Mouse (Mus musculus) induced T-regulatory cell, adult 2 months (primary cell): ENCODE measurements around the gene Adamts16.
"Not testable (repeated sequence)": the region's sequence is repeated elsewhere in the genome, so short reads cannot be mapped to it uniquely, and the experiment has no call there.

ENCODE experiments used
- DNase-seq: peaks from one replicate; pipeline ENCODE4 v3.0.0-alpha.2; 2012; ENCODE audit warnings: low read depth

Adamts16 gene

DNA sequence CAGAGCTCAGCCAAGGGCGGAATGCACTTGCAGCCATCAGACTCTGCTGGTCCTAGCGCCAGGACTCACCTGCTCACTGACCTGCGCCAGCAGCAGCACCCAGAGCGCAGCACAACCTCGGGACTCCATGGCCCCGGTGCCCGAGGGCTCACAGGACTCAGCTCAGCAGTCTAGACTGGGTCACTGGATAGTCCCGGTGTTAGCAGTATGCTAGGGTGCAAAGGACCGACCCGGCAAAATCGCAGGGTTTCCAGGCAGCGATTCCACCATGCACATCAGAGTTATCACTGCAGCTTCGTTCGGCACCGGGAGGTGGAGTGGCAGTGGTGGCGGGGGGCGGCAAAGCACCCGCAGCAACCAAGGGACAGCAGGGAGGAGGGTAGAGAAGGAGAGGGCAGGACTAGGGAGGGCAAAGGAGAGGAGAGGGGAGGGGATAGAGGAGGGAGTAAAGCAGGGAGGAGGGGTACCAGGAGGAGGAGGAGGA, at the start of gene Adamts16:
Gene Adamts16 (minus strand): TSS at position 391 of the 484 bp plus-strand sequence.
- no peak for DNase-seq

DNA sequence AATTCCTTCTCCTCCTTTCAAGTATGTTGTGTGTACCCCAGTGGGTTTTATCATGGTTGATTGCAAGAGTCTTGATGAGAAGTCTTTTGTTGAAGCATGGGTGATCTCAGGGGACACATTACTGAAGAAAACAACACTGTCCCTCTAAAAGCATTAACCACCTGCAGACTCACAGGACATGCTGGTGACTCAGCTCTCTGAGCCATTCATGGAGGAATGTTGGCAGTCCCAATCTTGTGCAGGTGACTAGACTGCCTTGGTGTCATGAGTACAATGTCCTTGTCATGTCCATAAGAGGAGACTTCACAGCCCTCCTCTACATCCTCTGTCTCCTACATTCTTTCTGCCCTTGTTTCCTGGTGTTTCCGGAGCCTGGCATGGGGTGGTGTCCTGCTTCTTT, 45.5 kb upstream of the Adamts16 start:
- DNase-seq: no peak

DNA sequence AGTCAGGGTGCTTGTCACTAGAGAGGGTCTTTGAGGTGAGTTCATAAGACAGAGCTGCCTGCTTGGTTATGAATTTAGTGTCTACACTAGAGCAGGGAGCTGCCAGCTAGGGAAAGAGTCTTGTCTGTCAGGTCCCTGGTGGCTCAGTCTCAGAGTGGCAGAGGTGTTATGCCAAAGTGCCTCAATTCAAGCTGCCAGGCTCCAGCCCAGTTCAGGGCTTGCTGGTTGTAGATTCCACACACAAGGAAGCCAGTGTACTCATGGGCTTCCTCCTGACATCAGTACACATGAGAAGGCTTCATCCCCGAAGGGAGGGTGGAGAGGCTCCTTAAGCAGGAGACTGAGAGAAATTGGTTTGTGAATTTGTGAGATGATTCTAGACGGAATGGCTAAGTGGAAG, 43.4 kb upstream of the Adamts16 start:
- no peak for DNase-seq

DNA sequence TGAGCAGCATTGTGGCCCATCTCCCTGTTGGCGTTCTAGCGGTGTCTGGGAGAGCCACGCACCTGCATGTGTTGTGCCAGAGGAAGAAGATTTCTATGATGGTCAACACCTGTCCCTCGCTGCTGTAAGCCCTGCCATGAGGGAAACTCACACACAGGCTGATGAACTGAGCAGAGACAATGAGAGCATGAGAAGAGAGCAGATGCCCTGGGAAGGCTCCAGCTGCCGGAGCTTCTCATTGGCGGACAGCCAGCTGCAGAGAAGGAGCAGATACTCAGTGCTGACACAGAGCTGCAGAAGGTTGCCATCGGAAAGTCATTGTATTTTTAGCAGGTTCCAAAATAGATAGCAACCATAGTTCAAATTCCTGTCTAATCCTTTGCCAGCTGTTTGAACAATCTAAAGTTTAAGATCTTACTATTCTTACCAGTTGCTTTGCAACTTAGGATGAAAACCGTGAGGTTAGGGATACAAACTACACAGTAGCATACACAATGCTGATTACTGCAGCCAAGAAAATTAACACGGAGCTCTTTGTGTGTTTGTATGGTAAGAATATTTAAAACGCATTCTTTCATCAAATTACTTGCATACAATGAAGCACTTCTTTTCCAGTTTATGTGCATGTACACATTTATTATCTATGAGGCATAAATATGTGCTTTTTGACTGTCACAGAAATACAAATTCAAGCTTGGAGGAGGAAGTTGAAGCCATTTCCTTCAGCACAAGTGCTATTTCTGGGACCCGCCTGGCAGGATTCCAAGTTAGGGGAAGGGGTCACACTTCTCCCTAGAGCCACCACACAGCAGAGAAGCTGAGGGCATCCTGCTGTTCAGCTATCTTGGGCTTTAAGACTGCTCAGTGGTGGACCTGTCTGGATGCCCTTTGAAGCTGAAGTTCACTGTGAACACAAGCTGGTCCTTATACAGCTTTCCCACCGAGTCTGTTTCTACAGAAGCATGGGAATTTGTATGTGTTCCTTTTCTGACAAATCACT, 42.6 kb upstream of the Adamts16 start:
- no peak for DNase-seq

DNA sequence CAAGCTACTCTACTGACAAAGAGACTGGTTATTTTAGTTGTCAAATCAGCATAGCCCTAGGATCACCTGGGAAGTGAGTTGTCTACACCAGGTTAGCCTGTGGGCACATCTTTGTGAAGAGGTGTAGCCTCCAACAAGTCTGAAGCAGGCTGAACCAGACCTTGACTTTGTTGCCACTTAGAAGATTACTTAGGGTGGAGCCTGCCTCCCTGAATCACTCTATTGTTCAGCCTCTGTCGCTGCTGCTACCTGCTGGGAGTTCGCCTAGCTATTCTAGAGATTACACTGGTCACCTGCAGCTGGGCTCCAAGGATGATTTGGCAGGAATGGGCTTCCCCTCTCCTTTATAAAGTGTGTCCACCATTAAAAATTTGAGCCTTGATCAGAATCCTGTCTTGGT, 38.4 kb upstream of the Adamts16 start:
- not testable (repeated sequence) for DNase-seq

DNA sequence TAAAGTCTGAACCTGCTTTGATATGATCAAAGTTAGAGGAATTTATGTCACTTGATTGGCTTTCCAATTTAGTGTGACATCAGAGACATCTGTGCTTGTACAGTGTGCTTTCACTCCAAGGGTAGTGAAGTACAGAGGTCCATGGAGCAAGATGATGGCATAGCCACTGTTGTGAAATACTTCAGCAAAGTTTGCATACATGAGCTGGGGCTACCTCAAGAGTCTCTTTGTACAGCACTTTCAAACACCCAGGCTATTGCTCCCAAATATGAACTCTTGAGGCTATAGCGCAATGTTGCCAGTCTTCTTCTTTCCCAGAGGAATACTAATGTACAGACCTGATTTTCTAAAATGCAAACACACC, 35.9 kb upstream of the Adamts16 start:
- DNase-seq: no peak

DNA sequence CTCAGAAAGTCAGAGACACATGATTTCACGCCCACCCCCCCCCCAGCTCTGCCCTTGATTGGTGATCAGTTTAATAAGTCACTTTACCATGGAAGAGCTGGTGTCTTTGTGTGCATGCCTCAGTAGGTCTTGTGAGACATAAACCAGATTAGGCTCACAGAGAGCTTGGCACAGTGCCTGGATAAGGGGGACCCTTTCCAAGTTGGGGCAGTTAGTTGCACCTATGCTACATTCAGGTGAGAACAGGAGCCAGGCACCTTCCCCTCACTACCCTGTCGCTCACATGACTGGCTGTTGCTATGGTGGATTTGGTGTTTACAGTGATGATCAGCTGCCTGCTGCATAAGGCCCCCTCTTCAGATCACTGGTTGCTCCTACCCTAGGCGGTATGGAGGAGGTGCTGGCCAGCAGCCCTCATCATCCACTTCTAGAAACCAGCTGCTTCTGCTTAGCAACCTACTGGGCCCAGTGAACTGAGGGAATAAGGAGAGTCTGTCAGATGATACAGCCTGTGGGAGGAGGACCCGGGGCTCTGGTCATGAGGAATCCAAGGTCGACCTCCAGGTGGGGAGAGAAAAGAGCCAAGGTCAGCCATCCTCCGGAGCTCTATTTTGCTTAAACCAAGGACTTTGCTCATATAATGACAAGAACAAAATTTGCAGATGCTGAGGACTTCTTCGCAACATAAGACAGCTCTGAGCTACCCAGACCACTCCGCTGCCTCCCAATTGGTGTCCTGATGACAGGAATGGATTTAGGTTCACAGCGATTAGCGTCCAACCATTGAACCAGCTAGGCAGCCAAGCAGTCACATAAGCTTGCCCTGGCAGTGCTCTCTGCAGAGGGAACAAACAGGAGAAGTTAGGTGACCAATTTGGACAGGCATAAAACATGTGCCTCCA, 35.3 kb upstream of the Adamts16 start:
- DNase-seq: no peak

DNA sequence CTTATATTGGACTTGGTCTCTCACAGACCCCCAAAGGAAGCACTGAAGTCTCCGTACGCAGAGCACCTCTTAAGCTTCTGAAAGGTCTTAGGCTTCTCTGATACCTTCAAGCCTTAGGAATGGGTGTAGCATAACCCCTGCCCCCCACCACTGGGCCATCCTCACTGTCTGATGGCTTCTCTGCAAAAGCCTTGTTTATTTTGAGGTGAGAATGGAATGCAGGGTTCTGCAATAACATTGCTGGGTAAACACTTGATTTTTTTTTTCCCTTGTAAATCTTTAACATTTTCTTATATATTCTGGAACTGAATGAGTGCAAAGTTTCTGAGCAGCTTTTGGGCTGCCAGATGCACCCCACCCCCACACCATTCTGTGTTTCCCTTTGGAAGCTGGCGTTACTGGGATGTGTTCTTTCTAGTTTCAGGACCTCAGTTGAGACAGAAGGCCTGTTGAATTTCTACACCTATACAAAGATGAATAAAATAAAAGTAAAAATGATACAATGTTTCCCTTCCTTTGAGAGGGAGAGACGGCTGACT, 33.9 kb upstream of the Adamts16 start:
- no peak for DNase-seq

DNA sequence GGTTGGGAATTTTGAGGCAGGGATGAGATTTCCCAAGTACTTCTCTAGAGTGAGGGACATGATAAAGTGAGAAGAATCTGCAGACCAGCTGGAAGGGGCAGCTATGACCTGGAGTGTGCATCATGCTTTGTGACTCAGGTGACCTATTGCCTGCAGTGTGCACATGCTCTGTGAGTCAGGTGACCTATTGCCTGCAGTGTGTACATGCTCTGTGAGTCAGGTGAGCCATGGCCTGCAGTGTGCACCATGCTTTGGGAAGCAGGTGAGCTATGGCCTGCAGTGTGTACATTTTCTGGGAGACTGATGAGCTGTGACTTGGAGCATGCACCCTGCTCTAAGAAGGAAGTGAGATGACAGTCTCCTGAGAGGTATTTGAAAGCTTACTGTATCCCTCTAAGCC, 33.1 kb upstream of the Adamts16 start:
- no peak for DNase-seq

DNA sequence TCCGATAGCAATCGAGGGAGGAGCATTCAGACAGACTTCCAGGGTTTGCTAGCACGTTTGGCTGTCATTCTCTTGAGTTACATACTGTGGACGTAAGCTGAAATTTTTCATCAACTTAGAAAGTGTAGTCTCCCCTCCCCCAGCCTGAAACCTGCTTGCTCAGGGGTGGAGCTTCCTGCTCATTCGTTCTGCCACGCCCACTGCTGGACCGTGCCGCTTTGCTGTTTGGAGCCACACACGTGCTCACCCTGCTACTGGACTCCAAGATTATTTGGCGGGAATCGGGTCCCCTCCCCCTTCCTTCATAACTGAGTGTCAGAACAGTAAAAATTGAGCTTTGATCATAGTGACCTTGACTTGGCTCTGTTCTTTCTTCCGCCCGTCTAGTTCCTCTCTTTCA, 32.2 kb upstream of the Adamts16 start:
- DNase-seq: not testable (repeated sequence)

DNA sequence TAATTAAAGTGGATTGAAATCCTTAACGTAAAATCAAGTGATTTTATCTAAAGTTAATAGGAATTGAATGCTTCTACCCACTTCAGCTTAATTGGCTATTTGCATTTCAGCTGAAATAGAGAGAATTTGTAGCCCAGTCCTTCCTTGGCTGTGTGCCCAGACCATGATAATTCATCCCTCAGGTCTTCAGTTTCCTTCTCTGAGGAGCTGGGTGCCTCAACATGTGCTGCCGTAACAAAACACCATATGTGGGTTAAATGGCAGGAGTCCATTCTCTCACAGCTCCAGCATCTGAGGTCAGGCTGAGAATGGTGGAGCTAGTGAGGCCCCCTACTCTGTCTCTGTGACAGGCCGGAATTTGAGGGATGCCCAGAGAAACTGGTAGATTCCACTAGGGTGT, 29.4 kb upstream of the Adamts16 start:
- no peak for DNase-seq

DNA sequence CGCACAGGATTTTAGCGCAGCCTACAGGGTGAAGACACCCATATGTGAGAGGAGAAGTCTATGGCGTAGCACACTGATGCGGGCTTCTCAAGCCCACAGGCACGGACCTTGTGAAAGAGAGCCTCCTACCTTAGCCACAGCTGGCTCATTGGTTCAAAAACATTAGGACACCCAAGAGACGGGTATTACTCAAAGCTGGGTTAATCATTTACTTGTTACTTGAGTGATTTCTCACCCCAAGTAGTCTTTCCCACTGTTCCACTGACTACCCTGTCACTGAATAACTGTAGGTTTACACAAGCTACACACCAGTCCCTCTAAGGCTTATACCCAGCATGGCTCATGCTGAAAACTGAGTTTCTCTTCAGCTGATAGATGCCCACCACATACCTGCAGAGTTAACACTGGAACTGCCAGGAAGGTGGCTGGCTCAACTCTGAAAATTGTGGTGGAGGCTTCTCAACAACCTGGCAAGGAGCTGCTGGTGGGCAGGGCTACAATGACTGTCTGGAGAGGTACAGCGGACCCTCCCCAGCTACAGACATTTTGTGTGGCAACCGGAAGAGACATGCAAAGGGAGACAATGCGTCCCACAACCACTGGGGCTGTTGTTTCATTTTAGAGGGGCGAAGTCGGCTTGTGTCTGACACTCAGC, 25.5 kb upstream of the Adamts16 start:
- no peak for DNase-seq

DNA sequence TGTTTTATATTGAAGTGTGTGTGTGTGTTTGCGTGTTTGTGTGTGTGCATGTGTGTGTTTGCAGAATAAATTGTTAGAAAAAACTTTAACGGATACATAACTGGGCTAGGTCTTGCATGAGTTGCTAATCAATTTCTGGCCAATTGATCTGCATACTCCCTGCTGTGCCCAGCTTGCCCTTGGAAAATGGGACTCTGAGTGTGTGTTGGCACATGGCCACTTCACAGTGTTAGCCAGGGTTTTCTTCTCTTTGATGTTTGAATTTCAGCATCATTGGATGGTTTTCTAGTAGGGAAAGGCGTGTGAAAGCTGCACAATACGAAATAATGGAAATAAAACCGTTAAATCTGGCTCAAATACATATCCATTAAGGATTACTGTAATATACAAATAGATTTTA, 24.3 kb upstream of the Adamts16 start:
- DNase-seq: no peak

DNA sequence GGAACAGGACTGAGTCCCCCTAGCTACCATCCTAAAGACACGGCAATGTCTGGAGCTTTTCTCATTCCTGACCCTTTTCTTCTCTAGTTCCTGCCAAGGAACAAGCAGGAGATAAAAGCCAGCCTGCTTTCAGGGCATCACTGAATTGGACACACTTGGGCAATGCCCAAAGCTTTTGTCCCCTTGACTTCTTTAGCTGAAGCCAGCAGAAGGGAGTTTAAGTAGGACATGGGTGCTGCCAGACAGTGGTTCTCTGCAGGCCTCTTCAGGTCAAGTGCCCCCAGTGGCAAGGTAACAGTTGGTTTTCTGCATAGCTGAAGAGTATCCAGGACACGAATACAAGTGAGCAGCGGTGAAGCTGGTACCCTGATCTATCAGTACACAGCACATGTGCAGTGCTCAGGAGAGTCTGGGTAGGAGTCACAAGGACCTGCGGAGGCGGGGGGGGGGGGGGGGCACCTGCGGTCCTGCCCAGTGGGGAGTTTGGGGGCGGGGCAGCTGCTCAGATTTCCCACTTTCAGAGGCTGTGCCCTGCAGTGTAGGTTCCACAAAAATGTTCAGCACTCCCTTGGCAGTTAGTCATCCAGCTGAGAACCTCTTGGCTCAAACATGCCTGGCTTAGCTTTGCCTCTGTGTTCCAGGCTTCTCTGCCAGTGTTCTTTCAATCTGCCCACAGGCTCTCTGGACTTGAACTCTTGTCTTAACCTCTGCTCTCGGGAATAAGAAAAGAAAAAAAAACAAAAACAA, 20.7 kb upstream of the Adamts16 start:
- no peak for DNase-seq

DNA sequence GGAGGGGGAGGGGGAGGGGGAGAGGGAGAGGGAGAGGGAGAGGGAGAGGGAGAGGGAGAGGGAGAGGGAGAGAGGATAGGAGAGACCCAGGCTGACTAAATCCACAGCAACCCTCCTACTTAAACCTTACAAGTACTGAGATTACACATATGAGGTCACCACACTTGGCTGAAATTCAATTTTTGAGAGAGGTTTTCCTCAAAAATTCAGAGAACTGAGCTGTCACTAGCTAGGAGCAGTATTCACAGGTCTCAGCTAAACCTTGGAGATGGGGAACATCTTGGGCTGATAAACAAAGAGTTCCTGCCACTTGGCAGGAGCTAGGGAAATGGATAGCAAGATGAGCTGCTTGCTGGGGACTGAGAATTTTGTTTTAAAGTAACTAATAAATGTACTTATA, 12.0 kb upstream of the Adamts16 start:
- no peak for DNase-seq

DNA sequence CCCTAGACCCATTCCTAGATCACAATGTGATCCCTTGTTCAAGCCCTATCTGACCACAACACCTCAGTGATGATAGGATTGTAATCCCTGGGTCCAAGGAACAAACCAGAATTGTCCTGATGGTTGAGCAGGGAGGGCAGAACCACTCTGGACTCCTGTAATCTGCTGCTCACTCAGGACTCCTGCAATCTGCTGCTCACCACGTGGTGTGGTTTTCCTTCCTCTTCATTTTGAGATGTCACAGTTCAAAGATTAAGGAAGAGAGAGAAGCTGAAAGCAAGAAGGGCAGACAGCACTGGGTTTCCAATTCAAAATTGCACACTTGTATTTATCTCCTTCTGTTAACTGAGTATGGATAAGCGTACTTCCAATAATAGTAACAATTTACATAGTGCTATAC, 5.3 kb upstream of the Adamts16 start:
- DNase-seq: no peak

DNA sequence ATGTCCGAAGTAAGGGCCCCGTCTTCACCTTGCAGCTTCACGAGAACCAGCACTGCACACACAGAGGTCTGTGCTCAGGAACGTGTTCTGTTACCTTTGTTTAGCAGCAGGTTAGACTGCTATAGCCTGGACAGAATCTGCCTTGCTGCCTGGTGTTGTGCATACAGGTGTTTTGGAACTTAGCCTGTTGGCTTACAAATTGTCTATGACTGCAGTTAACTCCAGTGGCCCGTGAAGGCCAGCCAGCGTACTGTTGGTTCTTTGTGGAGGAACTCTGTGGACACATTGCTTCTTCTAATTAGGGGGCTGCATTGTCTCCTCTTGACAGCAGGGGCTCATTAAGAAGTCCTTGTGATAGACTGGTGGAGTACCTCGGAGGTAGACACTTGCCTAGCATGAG, 3.9 kb upstream of the Adamts16 start:
- no peak for DNase-seq

DNA sequence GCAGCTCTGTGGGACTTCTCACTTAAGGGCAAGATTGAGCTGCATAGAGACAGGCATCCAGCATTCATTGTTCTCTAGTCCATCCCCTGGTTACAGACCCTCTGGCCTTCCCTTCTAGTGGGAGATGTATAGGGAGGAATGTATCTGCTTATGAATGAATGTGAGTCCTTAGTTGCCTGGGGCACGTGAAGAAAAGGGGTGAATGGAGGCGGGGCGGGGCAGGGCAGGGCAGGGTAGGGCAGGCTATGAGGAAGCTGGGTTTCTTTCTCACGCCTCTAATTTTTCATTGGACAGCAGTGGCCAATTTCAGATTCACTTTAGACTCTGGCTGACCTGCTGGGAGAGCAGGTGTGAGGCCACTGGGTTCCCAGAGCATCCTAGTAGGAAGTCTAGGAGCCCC, 515 bp upstream of the Adamts16 start:
- no peak for DNase-seq

DNA sequence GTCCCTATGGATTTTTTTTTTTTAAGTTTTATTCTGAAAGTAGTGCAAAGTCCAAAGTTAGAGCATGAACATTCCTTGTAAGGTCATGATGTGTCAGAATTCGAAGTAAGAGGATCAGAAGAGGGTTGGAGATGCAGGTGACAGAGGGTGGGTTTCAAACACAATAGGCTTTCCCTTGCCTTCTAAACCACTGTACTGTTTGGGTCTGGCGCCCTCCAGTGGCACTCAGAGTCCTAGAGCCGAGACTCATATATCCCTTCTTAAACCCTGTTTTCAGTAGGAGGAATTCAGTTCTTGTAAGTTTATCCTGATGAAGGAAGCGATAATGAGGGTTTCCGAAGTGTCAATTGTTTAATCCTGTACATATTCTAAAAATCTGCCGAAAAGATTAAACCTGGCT, 1.4 kb downstream of the Adamts16 start:
- peak; percentile 12 for DNase-seq

DNA sequence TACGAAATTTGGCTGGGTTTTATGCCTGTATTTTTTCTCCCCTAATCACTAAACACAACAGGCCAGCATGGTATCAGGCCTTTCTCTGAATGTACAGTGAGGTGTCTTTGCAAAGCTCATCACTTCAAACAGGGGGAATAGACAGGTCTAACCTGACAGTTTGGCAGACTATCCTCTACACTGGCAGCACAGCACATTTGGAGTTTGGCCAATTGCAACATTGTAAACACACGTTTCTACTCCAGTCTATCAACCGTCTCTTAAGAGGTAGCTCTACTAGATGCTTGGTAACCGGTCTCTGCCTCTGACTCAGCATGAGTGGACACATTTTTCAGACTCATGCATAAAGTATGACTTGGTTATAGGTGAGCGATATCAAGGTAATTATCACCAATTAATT, 4.0 kb downstream of the Adamts16 start:
- DNase-seq: no peak

DNA sequence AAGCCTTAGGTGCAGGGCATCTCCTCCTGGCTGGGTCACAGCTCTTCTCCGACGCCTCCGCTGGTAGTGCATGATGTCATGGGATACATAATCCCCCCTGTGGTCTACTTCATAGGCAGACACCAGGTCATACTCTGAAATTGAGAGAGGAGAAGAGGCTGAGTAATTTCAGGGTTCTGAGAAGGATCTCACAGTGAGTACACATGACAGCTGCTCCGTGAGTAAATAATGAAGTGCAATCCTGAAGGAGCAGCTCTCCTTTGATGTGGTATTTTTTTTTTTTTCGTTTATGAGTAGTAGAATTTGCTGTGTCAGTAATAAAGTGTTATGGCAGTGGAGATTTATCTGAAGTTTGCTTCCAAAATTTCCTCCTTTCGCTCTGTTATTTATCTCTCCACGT, 5.4 kb downstream of the Adamts16 start:
- DNase-seq: no peak
